Mouse (Mus musculus): ENCODE results near the gene Celf5.
A peak's percentile ranks its signal among the peaks of the same experiment; 100 is the strongest.

The Celf5 gene

DNA sequence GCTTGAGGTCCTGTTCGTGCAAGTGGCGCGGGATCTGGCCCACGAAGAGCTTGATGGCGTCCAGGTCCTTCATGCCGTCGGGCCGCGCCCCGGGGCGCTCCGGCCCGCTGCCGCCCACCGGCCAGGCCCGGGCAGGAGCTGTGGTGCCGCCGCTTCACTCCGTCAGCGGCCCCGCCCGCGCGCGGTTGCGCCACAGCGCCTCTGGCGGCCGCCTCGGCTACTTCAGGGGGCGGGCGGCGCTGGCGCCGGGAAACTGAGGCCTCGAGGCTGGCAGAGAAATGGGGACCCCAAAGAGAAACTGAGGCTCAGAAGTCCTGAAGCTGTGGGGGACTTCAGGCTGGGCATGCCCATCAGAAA, at the start of gene Celf5:
Celf5 (minus strand) TSS at position 177 of the 357 bp plus-strand sequence.
- peak; percentile 75 for DNase-seq (ENCODE audit: low read depth, low spot score)

DNA sequence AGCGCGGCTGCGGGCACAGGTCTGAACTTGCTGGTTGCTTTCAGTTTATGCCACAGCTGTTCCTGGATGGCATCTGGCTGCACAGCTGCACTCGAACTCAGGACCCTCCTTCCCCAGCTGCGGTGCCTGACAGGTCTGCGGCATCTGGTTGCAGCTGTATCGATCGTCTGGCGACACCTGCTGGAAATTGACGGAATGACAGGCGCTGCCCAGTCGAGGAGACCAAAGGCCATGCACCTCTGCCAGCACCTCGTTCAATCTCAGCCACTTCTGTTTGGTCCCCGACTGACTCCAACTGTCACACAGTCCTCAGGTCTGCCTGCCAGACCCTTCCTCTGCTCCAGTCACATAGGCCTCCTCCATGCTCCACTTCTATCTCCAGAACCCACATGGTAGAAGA, 44.3 kb upstream of the Celf5 start:
- DNase-seq (ENCODE audit: low read depth, low spot score), result peak; percentile 93

DNA sequence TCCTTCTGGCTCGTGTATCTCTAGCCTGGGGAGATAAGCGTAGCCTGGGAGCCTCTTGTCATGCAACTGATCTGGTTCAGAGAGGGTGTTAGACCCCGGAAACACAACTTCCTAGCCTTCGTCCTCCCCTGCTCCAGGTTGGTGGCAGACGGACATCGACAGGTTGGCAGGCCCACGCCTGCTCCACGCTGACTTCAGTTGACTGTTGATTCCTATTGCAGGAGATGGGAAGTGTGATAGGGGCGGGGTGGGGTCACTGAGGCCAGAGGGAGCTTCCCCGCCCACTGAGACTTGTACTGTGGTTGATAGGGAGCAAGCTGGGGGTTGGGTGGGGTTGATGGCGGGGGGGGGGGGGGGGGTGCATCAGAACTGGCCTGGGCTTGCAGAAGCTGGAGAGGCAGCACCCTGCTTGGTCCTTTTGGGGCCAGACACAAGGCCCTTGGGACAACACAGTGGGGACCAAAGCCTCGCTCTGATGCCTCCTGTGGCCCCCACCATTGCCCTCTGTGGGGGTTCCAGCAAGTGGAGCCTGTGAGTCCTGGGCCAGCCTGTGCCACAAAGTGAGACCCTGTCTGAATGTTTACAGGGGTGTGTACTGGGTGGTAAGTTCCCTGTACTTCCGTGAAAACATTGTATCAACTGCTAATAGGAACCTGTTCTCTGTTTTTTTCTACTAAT, 42.6 kb upstream of the Celf5 start:
- no peak for DNase-seq (ENCODE audit: low read depth, low spot score)

DNA sequence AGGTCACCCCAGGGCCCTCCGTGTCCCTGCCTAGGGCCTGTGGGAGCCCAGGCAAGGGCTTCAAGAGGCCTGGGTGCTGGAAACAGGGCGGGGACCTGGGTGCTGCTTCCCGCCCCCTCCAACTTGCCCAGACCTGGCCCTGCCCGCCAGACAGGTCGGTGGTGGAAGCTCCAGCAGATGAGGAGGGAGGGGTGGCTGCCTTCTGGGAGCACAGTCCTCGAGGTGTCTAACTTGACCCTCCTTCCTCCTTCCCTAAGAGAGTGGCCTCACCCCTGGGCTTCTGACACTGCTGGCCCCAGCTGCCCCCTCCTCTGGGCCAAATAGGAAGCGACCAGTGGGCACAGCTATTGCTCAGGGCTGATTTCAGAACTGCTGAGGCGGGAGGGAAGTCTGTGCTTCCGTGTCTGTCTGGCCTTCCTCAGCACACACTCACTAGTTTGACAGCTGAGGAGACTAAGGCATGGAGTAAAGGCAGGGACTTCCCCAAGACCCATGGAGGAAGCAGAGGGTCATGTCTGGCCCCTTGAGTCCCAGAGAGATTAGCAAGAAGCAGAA, 41.6 kb upstream of the Celf5 start, which contains the start of gene Gna15:
Gna15 (minus strand) TSS at position 175 of the 555 bp plus-strand sequence.
- peak; percentile 53 for DNase-seq (ENCODE audit: low read depth, low spot score)

DNA sequence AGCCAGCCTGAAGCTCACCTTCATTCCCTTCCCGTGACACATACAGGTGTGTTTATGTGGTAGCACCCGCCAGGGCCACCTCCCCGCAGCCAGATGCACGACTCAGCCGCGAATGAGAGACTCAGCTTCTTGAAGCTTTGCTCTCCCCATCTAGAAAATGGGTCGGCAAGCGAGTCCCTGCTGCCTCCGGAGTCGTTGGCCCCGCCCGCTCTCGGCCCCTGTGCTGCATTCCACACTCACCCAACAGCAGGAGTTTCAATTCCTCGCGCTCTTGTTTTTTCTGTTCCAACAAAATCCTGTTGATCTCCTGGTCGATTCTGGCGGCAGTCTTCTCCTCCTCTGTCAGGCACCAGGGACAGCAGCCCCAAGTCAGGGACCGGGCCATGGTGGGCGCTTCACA, 41.1 kb upstream of the Celf5 start:
- peak; percentile 56 for DNase-seq (ENCODE audit: low read depth, low spot score)

DNA sequence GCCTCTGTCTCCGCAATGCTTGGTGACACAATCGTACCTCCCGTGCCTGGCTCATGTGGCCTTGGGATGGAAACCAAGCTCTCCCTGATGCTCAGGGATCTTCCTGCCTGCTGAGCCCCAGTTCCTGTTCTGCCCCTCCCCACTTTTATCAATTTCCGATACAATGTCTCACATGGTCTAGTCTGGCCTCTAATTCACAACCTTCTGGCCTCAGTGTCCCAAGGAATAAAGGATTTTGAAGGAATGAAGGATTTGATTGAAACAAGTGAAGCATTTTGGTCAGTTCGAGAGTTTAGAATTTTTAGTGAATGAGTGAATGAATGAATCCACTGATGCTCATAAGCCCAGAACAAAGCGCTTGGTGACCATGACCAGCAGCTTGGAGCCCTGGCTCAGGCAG, 40.6 kb upstream of the Celf5 start:
- DNase-seq (ENCODE audit: low read depth, low spot score), result no peak

DNA sequence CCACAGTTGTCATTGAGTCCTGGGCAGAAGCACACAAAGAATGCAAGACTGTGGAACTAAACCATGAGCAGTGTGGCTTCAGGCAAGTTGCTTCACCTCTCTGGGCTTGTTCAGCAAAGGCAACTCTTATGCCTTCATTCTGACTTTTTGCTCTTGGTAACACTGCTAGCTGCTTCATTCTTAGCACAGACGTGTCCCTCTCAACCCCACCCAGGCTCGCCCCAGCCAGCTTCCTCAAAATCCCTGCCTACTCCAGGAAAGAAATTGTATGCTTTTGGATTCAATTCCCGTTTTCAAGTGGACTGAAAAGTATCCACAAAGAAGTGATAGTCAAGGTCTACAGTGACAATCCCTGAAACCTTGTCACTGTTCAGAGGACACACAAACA, 37.5 kb upstream of the Celf5 start:
- no peak for DNase-seq (ENCODE audit: low read depth, low spot score)

DNA sequence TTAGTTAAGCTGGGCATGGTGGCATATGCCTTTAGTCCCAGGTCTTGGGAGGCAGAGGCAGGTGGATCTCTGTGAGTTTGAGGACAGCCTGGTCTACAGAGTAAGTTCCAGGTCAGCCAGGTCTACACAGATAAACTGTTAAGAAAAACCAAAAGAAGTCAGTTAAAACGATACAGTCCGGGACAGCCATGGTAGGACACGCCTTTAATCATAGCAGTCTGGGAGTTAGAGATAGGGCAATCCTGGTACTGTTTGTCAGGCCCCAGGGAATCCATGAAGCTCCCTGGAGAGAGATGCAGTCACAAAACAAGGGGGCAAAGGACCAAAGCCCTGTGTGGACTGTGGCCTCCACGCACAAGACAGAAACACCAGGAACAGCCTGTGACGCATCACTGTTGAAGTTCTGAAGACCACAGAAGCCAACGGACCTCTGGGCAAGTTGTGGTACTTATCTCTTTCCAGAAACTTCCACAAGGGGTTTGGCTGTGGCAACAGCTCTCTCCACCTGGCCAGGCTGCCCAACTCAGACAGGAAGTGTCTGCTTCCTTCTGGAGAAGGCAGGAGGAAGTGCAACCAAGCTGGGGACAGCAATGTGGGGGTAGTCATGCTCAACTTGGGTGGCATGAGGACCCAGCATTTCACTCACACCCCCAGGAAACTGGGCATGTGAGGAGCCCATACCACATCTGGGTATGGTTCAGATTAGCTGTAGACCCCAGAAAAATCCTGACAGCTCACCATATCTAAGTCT, 36.9 kb upstream of the Celf5 start:
- no peak for DNase-seq (ENCODE audit: low read depth, low spot score)

DNA sequence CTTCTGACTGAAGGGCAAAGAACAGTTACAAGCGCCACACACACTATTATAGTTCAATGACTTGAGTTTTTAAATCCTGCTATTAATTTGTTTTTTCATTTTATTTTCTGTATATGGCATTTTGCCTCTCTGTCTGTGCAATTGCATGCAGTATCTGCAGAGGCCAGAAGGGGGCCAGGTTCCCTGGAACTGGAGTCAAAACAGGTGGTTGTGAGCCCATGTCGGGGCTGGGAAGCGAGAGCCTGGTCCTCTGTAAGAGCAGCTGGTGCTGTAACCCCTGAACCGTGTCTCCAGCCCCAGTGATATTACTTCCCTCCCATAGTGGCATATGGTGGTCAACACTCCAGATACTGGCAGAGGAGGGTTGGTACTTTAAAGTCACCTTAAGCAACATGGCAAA, 36.0 kb upstream of the Celf5 start:
- DNase-seq (ENCODE audit: low read depth, low spot score), result peak; percentile 87

DNA sequence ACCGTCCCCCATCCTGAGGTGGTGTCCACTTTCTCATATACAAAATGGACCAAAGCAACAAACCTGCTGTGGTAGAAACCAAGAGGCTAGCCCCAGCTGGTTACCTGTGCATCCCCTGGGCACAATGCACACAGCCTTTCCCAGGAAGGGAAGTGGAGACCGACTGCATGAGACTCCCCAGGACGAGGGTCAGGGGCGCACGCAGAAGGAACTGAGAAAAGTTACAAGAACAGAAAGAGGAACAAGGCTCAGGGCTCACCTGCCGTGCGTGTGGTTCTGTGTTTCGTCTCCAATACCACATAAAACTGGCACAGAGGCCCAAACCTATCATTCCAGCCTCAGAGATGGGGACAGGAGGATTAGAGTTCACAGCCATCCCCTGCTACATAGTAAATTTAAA, 34.7 kb upstream of the Celf5 start:
- DNase-seq (ENCODE audit: low read depth, low spot score), result no peak

DNA sequence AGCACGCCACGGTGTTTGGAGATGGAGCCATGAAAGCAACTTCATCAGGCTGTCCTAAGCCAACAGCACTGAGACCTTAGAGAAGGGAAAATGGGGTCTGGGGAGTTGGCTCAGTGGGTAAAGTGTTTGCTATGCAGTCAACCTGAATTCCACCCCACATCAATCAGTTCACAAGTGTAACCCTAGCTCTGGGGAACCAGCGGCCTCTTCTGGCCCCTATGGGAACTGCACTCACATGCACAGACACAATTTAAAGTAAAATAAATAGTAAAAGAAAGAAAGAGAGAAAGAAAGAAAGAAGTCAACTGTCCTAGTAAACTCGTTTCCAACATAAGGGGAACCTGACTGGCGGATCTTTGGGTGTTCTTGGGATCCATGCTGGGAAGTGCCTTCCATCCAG, 31.3 kb upstream of the Celf5 start:
- no peak for DNase-seq (ENCODE audit: low read depth, low spot score)

DNA sequence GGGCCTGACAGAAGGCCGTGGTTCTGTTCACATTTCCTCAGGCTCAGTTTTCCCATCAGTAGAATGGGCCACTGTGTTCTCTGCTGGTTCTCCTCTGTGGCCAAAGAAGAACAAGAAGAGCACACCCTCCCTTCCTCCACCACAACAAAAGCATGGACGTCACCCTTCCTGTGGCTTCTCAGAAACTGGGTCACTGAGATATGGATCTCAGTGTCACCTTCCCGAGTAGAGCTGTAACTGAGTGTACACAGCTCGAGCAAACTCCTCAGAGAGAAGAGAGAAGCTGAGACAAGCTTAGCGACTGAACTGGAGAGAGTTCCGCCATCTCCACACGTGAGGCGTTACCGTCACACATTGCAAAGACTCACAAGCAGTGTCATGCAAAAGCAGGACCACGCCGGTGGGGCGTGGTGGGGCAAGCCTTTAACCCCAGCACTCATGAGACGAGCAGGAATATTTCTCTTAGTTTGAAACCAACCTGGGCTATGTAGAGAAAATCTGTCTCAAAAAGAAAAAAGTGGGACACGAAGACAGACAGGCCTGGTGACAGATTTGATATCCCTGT, 27.8 kb upstream of the Celf5 start:
- peak; percentile 85 for DNase-seq (ENCODE audit: low read depth, low spot score)

DNA sequence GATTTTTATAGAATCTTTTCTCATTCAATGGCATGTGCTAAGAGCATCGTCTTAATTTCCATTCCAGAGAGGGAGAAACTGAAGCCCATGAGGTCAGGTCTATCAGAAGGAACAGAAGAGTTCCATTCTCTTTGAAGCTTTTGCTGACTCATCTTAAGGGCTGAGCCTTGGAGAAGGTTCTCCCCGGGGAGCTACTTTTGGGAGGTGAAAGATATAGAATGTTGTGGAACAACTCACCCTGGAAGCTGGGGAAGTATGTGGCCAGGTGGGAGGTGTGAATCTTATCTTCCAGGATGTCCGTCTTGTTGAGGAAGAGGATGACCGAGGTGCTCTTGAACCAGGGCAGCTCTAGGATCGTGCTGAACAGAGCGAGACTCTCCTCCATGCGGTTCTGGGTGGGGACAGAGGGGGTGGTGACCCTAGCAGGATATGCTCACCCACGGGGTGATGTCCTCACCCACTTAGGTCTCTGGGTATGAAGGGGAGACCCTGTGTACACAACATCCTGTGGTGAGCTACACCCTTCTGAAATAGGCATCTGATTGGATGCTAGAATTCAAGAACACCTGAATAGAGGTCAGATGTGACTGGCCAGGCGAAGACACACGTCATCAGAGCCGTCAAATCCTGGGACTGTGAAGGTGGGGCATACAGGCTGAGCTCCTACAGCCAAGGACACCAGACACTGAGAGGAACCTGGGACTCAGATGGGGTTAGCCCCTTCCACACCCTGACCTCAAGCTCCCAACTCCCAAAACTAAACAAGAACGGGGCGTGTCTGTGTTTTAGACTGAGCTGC, 25.4 kb upstream of the Celf5 start:
- DNase-seq (ENCODE audit: low read depth, low spot score), result peak; percentile 81

DNA sequence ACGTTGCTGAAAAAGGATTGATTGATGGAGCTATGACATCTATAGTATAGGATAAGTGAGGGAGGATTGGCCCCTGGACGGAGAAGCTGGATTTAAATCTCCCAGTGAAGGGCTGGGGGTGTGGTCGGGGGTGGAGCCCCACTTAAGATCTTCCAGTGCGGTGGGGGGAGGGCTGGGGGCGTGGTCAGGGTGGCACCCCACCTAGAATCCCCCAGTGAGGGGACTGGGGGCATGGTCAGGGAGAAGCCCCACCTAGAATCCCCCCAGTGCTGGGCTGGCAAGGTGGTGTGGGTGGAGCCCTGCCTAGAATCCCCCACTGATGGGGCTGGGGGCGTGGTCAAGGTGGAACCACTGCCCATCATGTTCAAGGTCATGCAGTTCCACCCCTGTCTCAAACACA, 24.6 kb upstream of the Celf5 start:
- DNase-seq (ENCODE audit: low read depth, low spot score), result no peak

DNA sequence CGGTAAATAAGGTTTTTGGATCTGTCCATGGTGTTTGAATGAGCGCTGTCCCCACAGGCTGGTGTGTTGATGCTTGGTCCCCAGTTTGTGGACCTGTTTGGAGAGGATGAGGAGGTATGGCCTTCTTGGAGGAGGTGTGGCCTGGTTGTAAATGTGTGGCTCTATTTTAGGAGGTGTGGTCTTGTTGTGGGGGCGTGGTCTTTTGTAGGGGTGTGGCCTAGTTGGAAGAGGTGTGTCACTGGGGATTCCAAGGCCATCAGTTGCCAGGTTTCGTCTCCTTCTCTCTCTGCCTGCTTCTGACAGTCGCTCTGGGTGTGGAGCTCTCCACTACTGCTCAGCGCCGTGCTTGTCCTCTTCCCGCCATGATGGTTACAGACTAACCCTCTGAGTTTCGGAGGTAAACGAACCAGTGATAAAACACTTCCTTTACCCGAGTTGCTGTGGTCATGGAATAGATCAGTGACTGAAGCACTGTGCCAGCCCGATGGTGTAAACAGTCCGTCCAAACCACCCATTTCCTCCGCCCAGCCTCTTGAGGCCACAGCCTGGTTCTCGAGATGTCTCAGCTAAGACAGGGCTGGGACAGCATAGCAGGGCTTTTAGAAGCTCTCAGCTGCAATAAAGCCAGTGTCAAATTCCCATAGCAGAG, 22.6 kb upstream of the Celf5 start:
- DNase-seq (ENCODE audit: low read depth, low spot score), result peak; percentile 54

DNA sequence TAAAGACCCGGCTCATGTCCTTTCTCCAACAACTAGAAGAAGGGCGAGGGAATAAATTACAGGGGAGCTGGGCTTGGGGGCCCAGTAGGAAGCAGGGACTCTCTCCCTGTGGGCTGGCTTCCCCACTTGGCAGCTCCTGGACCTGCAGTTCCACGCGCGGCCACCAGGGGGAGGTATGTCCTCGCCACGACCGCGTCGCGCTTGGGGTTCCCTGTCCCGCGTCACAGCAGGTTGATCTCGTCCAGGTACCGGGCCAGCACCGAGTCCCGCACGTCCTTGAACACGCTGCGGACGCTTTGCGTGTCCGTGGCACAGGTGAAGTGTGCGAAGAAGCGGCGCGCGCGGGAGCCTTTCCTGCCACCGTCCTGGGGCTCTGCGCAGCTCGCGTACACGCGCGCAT, 20.1 kb upstream of the Celf5 start:
- peak; percentile 94 for DNase-seq (ENCODE audit: low read depth, low spot score)

DNA sequence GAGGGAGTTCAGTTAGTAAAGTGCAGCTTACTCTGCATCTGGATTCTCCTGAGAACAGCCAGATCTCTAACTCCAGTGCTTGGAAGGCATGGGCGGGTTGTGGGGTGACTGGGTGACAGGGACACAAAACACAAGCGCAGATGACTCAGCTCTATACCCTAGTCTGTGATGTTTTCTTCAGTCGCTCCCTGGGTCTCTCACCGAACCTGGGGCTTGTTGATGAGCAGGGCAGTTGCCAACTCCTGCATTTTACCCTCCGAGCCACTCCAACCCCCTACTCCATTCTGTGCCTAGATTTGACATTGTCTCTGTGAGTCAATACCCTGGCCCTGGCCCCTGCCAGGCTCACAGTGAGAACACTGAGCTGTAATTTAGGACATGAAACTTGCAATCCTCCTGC, 19.4 kb upstream of the Celf5 start:
- no peak for DNase-seq (ENCODE audit: low read depth, low spot score)

DNA sequence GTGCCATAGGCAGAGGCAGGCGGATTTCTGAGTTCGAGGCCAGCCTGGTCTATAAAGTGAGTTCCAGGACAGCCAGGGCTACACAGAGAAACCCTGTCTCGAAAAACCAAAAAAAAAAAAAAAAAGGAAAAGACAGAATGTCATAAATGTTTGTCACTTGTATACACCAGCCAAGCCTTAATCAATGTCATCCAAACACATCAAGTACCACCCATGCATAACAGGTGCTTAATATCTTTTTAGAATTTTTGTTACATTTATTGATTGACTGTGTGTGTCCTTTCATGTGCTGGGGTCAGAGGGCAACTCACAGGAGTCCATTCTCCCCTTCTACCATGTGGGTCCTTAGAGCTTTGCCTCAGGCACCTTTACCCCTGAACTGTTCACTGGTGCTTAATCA, 17.5 kb upstream of the Celf5 start, which contains the start of gene S1pr4:
S1pr4 (minus strand) TSS at position 101 of the 400 bp plus-strand sequence.
- DNase-seq (ENCODE audit: low read depth, low spot score), result no peak

DNA sequence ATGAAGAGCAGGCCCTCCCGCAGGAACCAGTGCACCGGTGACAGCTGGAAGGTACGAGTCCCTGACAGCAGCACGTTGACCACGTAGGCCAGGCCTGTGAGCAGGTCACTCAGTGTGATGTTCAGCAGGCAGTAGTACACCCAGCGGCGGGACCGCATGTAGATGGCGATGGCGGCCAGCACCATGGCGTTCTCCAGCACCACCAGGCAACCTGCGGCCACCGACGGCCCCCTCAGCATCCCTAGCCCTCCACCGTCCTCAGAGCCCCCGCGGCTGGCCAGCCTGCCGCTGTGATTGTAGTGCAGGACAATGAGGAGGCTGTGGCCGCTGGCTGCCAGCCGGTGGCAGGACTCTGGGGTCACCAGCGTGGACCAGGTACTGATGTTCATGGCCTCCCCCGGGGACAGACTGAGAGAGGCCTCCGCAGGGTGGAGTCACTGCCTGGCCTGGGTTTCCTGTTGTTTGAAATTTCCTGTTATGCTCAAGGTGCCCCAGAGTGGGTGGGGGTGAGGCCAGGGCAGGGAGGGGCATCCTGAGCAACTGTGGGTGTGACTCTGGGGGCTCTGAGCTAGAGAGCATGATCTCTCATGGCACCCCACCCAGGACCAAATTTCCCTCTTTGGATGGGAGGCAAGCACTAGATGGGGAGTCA, 16.9 kb upstream of the Celf5 start:
- DNase-seq (ENCODE audit: low read depth, low spot score), result peak; percentile 84

DNA sequence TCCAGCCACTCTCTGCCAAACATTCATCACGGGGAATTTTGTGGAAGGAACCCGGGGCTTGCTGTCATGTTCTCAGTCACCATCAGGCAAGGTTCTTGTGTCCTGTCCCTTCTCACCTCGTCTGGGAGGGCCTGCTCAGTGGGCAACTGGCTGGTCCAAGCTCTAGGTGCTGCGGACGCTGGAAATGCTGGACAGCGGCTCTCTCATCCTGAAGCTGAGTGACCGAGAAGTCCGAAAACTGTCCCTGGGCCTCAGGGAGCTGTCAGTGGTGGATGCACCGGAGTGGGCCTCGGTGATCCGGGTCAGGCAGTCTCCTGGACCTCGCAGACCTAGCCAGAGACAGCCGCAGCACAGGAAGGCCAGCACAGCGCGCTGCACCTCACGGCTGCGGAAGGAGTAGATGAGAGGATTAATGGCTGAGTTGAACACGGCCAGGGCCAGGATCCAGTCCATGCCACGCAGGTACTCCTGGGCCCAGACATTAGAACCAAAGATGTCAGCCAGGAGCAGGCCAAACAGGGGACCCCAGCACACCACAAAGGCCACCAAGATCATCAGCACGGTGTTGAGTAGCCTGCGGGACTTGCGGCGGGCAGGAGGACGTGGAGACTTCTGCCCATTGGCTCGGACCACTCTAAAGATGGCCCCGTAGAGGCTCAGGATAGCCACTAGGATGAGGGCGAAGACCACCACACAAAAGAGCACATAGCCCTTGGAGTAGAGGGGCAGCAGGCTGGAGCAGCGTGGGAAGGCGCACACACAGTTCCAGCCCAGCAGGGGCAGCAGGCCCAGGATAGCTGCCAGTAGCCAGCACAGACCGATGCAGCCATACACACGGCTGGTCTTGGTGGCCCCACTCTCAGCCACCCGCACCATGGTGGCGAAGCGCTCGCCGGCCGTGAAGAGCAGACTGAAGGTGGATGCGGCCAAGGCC, 16.1 kb upstream of the Celf5 start:
- DNase-seq (ENCODE audit: low read depth, low spot score), result peak; percentile 53

All from CD4-positive, CD25-positive, alpha-beta regulatory T cell, adult 2 months (primary cell).